Mouse (Mus musculus) embryonic facial prominence, embryonic 10.5 days (tissue): Measurements from ENCODE around the gene Fhl2. TPM values are rescaled to one million over a fixed set of nuclear protein-coding genes. Genes with fewer than 3 reads are reported as not detected.

Source experiments
- DNase-seq: peaks from one replicate; pipeline ENCODE4 v3.0.0-alpha.2; 2017; ENCODE audit warnings: low spot score
- H3K27ac ChIP-seq: fragments of 300-500 bp; sonication (generic); replicated peaks from 2 replicates; pipeline ENCODE4 v1.5.1; 2016; ENCODE audit warnings: mild to moderate bottlenecking
- H3K27me3 ChIP-seq: fragments of 300-500 bp; sonication (generic); replicated peaks from 2 replicates; pipeline ENCODE4 v1.6.1; 2016; ENCODE audit warnings: low read depth, mild to moderate bottlenecking; ENCODE audit not compliant: poor library complexity, severe bottlenecking
- H3K36me3 ChIP-seq: fragments of 300-500 bp; sonication (generic); replicated peaks from 2 replicates; pipeline ENCODE4 v1.6.1; 2016; ENCODE audit warnings: mild to moderate bottlenecking, moderate library complexity
- H3K4me1 ChIP-seq: fragments of 300-500 bp; sonication (generic); 2 replicates; pipeline ENCODE4 v1.6.1; 2016
- H3K4me3 ChIP-seq: fragments of 300-500 bp; sonication (generic); 2 replicates; pipeline ENCODE4 v1.5.1; 2016; ENCODE audit warnings: mild to moderate bottlenecking, moderate library complexity
- H3K9me3 ChIP-seq: fragments of 300-500 bp; sonication (generic); 2 replicates; pipeline ENCODE4 v1.6.1; 2016; ENCODE audit warnings: mild to moderate bottlenecking
- WGBS: fragments of 180-500 bp; shearing (Covaris S2); methylation state at CpG from one replicate; pipeline ENCODE4 v1.1.7; 2016; 5-methylcytosine and 5-hydroxymethylcytosine counted together
- polyA plus RNA-seq: library from polyadenylated mRNA; unstranded; fragments of >200 nt; fragmentation: Nextera tagmentation; extraction: Ambion mirVana; gene quantifications from 2 replicates; pipeline ENCODE4 v1.2.1, GENCODE M21; 2016

The Fhl2 gene
- polyA plus RNA-seq, 1 experiment from 2014 or later, result 11.2 TPM

- Histone ChIP-seq H3K36me3 (peaks cover 6% of the 10 kb centered on the region), H3K4me1 (peaks cover 16% of the 10 kb centered on the region), H3K9me3 (no peaks in the 10 kb centered on the region), H3K27me3 (no peaks in the 10 kb centered on the region), H3K4me3 (no peak overlapping the region), H3K27ac (no peak overlapping the region)
- no peak for DNase-seq
- WGBS, result 87% methylated on average over 1 of the region's 1 CpGs
Measured at GRCm38 (mm10) chr1:43090418-43090817, 106.4 kb downstream of the Fhl2 start.

GRCm38 (mm10) chr1:43082946-43083345 lies 113.8 kb downstream of the Fhl2 start:
- no peaks in the 10 kb centered on the region for H3K9me3 ChIP-seq
- 90% methylated on average over 5 of the region's 5 CpGs for WGBS
- no peak for DNase-seq

GRCm38 (mm10) chr1:43078124-43078523 lies 118.7 kb downstream of the Fhl2 start:
- no peaks in the 10 kb centered on the region for H3K4me1 ChIP-seq
- no peaks in the 10 kb centered on the region for H3K9me3 ChIP-seq
- no peak overlapping the region for H3K27ac ChIP-seq
- H3K27me3 ChIP-seq, result no peaks in the 10 kb centered on the region
- H3K36me3 ChIP-seq, result peaks cover 22% of the 10 kb centered on the region
- no peak overlapping the region for H3K4me3 ChIP-seq
- DNase-seq, result no peak
- WGBS, result 88% methylated on average over 2 of the region's 2 CpGs

More at GRCm38 (mm10) chr1:43082946-43083345, 113.8 kb downstream of the Fhl2 start:
- H3K27me3 ChIP-seq, result no peaks in the 10 kb centered on the region
- H3K4me1 ChIP-seq, result no peaks in the 10 kb centered on the region
- peaks cover 9% of the 10 kb centered on the region for H3K36me3 ChIP-seq
- no peak overlapping the region for H3K4me3 ChIP-seq
- no peak overlapping the region for H3K27ac ChIP-seq

- Histone ChIP-seq H3K36me3 (peaks cover 41% of the 10 kb centered on the region), H3K27ac (no peak overlapping the region), H3K27me3 (no peaks in the 10 kb centered on the region), H3K9me3 (no peaks in the 10 kb centered on the region), H3K4me1 (no peaks in the 10 kb centered on the region), H3K4me3 (no peak overlapping the region)
- WGBS, result 96% methylated on average over 2 of the region's 2 CpGs
- no peak for DNase-seq
Measured at GRCm38 (mm10) chr1:43074791-43075190, 122.0 kb downstream of the Fhl2 start.

Other genes starting within 250 kb of the Fhl2 start
- 13.1 and 14.7 TPM in 2 replicates for gene Gpr45, start 244.1 kb downstream of the Fhl2 start, polyA plus RNA-seq
- gene Tgfbrap1, start 98.3 kb downstream of the Fhl2 start, polyA plus RNA-seq, result 12.4 and 12.8 TPM in 2 replicates
- gene AI597479, start 98.3 kb downstream of the Fhl2 start, polyA plus RNA-seq, result 40.0 and 43.3 TPM in 2 replicates
- 50.3 and 52.5 TPM in 2 replicates for gene Nck2, start 247.6 kb upstream of the Fhl2 start, polyA plus RNA-seq